Mouse (Mus musculus) megakaryocyte, adult 5-6 weeks (primary cell): Measurements from ENCODE around the gene Hes1. TPM values are rescaled to one million over a fixed set of nuclear protein-coding genes. Genes with fewer than 3 reads are reported as not detected.

Experiments used
- ATAC-seq: 2 replicates; pipeline ENCODE4 v1.8.0; 2016; ENCODE audit warnings: mild to moderate bottlenecking, inconsistent platforms; ENCODE audit not compliant: poor library complexity, severe bottlenecking
- total RNA-seq, 2 experiments: library from RNA; stranded (forward) in 1 of 2; stranded (reverse) in 1 of 2; fragments of 153-499, 151-499 nt in 1 of 2; fragments of 221-1000, 200-1000 nt in 1 of 2; gene quantifications; 2 replicates each; pipeline versions ENCODE4 v1.2.3 to v1.2.4; 2015 to 2017

Hes1 gene
- total RNA-seq, 2 experiments from 2014 or later = 0.18 to 0.60 TPM

GRCm38 (mm10) chr16:30113170-30113569 lies 49.0 kb downstream of the Hes1 start:
- ATAC-seq = no peak

DNA sequence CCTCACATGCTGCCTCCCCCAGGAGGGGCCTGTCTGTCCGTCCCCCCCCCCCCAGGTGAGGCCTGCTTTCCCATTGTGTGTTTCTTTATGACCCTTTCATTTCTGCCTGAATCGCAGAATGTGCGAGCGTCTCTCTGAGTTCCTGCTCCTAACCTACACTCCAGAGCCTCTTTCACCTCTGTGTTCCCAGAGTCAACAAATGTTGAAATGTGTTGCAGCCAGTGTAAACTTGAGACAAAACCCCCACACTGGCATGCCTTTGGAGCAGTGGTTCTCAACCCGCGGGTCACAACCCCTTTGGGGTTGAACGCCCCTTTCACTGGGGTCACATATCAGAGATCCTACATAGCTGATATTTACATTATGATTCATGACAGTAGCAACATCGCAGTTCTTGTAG lies 49.6 kb downstream of the Hes1 start:
- ATAC-seq = no peak

GRCm38 (mm10) chr16:30114451-30114850 lies 50.3 kb downstream of the Hes1 start:
- no peak for ATAC-seq

Other genes starting within 250 kb of the Hes1 start
- not detected in 2 replicates for gene Cpn2, start 203.1 kb downstream of the Hes1 start, total RNA-seq (2015)
- not detected in 2 replicates for gene Cpn2, start 203.1 kb downstream of the Hes1 start, total RNA-seq (2017)
- not detected in 2 replicates for gene Lrrc15, start 218.9 kb downstream of the Hes1 start, total RNA-seq (2015)
- not detected in 2 replicates for gene Lrrc15, start 218.9 kb downstream of the Hes1 start, total RNA-seq (2017)
- 0.07 and 0.38 TPM in 2 replicates for gene Gp5, start 246.4 kb downstream of the Hes1 start, total RNA-seq (2015)
- gene Gp5, start 246.4 kb downstream of the Hes1 start, total RNA-seq (2017) = not detected in 2 replicates